Mouse (Mus musculus) liver, embryonic 16.5 days (tissue): Measurements from ENCODE around the gene Gigyf1. TPM values are rescaled to one million over a fixed set of nuclear protein-coding genes. Genes with fewer than 3 reads are reported as not detected.

ENCODE experiments used
- ATAC-seq: fragments of 200-750 bp; cut with Nextera tagmentation; 2 replicates; pipeline ENCODE4 v1.8.0; 2017; ENCODE audit warnings: low read depth, mild to moderate bottlenecking, moderate number of reproducible peaks, moderate library complexity
- H3K27ac ChIP-seq: fragments of 300-500 bp; sonication (generic); 2 replicates; pipeline ENCODE4 v1.5.1; 2014; ENCODE audit warnings: mild to moderate bottlenecking, low read length
- H3K27me3 ChIP-seq: fragments of 300-500 bp; sonication (generic); 2 replicates; pipeline ENCODE4 v1.6.1; 2014; ENCODE audit warnings: low read depth, low read length, mixed read lengths; ENCODE audit not compliant: control insufficient read depth, insufficient read depth
- H3K36me3 ChIP-seq: fragments of 300-500 bp; sonication (generic); 2 replicates; pipeline ENCODE4 v1.6.1; 2014; ENCODE audit warnings: mild to moderate bottlenecking; ENCODE audit not compliant: control insufficient read depth, insufficient read depth
- H3K4me1 ChIP-seq: fragments of 300-500 bp; sonication (generic); 2 replicates; pipeline ENCODE4 v1.6.1; 2014; ENCODE audit warnings: low read depth, low read length, mixed read lengths; ENCODE audit not compliant: control insufficient read depth
- H3K4me2 ChIP-seq: fragments of 300-500 bp; sonication (generic); 2 replicates; pipeline ENCODE4 v1.6.1; 2014; ENCODE audit warnings: low read depth, low read length, mixed read lengths
- H3K4me3 ChIP-seq: fragments of 300-500 bp; sonication (generic); 2 replicates; pipeline ENCODE4 v1.5.1; 2014; ENCODE audit warnings: low read depth, mild to moderate bottlenecking, low read length
- H3K9ac ChIP-seq: fragments of 300-500 bp; sonication (generic); 2 replicates; pipeline ENCODE4 v1.6.1; 2014; ENCODE audit warnings: low read depth, low read length
- H3K9me3 ChIP-seq: fragments of 300-500 bp; sonication (generic); replicated peaks from 2 replicates; pipeline ENCODE4 v1.6.1; 2016; ENCODE audit warnings: low read length; ENCODE audit not compliant: control insufficient read depth
- WGBS: fragments of 180-500 bp; shearing (Covaris S2); extraction: QIAGEN DNeasy Blood & Tissue Kit; methylation state at CpG from one replicate; pipeline ENCODE4 v1.1.7; 2014; ENCODE audit not compliant: insufficient replicate concordance; 5-methylcytosine and 5-hydroxymethylcytosine counted together
- polyA plus RNA-seq: library from polyadenylated mRNA; unstranded; fragments of >200 nt; fragmentation: Nextera tagmentation; extraction: Ambion mirVana; gene quantifications from 2 replicates; pipeline ENCODE4 v1.2.1, GENCODE M21; 2015

The Gigyf1 gene
- polyA plus RNA-seq, 1 experiment from 2014 or later = 3.1 TPM

DNA sequence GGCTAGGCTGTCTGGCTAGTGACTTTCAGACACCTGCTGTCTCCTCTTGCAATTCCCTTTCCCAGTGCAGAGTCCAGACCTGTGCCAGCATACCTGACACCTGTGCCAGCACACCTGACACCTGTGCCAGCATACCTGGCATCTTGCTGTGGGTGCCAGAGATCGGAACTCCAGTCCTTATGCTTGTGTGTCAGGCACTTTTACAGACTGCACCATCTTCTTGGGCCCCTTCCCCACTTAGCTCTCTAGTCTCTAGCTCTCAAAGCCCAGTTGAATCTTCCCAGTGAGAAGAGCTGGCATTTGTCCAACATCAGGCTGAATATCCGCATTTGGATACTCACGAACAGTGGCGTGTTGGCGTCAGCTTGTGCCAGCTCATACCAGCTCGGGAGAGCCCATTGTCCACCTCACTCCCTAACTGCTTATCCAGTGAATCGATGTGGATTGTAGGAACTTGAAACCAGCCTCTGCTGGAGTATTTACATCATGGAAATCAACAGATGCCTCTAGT lies 21.0 kb downstream of the Gigyf1 start:
- H3K27ac ChIP-seq = no peak overlapping the region
- no peaks in the 10 kb centered on the region for H3K4me1 ChIP-seq
- WGBS = 65% methylated on average over 7 of the region's 7 CpGs

DNA sequence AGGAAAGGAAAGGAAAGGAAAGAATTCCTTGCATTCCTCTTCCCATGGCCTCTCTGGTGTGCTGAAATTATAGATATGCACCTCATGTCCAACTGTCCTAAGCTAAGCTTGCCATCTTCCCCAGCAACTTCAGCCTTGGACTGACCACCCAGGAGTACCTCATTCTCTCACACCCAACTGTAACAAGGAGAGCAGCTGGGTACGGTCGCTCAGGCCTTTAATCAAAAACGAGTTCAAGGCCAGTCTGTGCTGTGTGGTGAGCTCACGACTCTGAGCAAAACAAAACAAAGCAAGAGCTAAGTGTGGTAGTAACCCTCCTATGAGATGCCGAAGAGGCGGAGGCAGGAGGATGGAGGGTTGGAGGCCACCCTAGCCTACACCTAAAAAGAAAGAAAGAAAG lies 22.6 kb downstream of the Gigyf1 start:
- Histone ChIP-seq H3K27me3 (no peaks in the 10 kb centered on the region), H3K36me3 (no peaks in the 10 kb centered on the region), H3K9me3 (no peaks in the 10 kb centered on the region), H3K4me1 (no peaks in the 10 kb centered on the region), H3K4me3 (no peak overlapping the region), H3K9ac (no peak overlapping the region), H3K4me2 (no peak overlapping the region), H3K27ac (no peak overlapping the region)
- no peak for ATAC-seq
- WGBS = 62% methylated on average over 6 of the region's 6 CpGs

More for the DNA sequence above, 21.0 kb downstream of the Gigyf1 start:
- Histone ChIP-seq H3K27me3 (no peaks in the 10 kb centered on the region), H3K4me3 (no peak overlapping the region), H3K9me3 (no peaks in the 10 kb centered on the region), H3K4me2 (no peak overlapping the region), H3K9ac (no peak overlapping the region), H3K36me3 (no peaks in the 10 kb centered on the region)
- ATAC-seq = no peak

DNA sequence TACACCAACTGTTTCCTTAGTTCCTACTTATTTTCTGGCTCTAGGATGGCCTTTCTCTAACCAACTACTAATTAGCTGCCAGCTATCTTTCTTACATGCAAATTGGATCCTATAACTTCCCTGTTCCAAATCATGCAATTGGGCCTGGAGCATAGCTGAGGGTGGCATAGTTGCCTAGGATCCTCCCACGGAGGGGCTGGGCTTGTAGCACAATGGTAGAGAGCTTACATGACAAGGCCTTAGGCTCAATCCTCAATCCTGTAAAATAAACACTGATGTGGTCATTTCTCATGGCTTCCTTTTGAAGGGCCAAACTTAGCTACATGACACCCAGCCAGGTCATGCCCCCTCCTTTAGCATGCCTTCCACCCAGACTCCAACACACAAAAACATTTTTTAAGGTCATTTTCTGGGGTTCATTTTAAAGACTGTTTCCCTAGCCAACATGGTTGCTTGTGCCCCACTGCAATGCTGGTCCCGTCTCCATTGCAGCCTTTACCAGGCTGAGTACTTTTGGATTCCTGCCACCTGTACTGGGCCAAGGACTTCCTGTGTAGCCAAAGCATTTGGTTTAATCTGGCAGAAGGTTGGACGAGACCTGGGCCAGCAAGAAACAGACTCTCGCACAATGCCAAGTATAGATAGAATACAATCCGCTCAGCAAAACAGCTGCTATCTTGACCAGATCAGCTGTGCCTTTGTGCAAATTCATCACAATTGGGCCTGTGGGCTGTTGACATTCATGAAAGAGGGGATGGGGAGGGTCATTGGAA lies 23.6 kb downstream of the Gigyf1 start:
- H3K4me1 ChIP-seq = no peaks in the 10 kb centered on the region
- ATAC-seq = no peak

DNA sequence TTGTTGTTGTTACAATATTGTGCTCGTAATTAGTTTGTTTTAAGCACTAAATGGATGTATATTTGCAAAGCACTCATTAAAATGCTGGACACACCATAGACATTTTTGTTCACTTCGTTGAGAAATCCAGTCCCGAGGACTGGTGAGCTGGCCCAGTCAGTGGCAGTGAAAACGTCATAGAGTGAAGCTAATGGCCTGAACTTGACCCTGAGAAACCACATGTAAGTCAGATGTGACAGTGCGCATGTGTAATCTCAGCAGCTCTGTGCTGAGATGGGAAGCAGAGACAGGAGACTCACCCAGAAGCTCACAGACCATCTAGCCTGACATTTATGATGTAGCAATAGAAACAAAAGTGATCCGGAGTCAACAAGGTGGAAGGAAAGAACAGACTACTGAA lies 26.6 kb downstream of the Gigyf1 start:
- Histone ChIP-seq H3K9ac (no peak overlapping the region), H3K4me1 (no peaks in the 10 kb centered on the region), H3K4me3 (no peak overlapping the region), H3K9me3 (no peaks in the 10 kb centered on the region), H3K4me2 (no peak overlapping the region), H3K27me3 (no peaks in the 10 kb centered on the region), H3K36me3 (no peaks in the 10 kb centered on the region), H3K27ac (no peak overlapping the region)
- ATAC-seq = no peak
- 52% methylated on average over 6 of the region's 6 CpGs for WGBS

More for the DNA sequence above, 23.6 kb downstream of the Gigyf1 start:
- H3K9me3 ChIP-seq = no peaks in the 10 kb centered on the region
- H3K27me3 ChIP-seq = no peaks in the 10 kb centered on the region
- H3K27ac ChIP-seq = no peak overlapping the region
- H3K36me3 ChIP-seq = no peaks in the 10 kb centered on the region
- H3K9ac ChIP-seq = no peak overlapping the region
- 57% methylated on average over 5 of the region's 5 CpGs for WGBS
- H3K4me3 ChIP-seq = no peak overlapping the region
- no peak overlapping the region for H3K4me2 ChIP-seq

DNA sequence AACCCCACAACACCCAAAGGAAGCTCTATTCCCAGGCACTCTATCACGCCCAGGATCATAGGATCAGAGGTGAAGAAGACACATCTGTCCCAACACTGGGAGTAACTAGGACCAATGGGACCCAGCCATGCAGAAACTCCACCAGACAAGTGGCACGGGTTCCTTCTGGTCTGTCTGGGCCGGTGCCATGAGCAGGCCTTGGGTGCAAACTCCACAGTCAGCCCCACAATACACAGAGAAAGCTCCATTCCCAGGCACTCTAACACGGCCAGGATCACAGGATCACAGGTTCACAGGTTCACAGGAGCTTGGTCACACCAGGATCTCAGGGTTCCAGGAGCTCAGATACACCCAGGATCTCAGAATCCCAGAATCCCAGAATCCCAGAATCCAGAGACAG lies 27.2 kb downstream of the Gigyf1 start:
- no peaks in the 10 kb centered on the region for H3K4me1 ChIP-seq
- no peaks in the 10 kb centered on the region for H3K9me3 ChIP-seq
- no peak overlapping the region for H3K4me2 ChIP-seq
- no peak overlapping the region for H3K4me3 ChIP-seq
- no peaks in the 10 kb centered on the region for H3K27me3 ChIP-seq
- H3K36me3 ChIP-seq = no peaks in the 10 kb centered on the region
- H3K27ac ChIP-seq = no peak overlapping the region
- no peak overlapping the region for H3K9ac ChIP-seq
- ATAC-seq = no peak
- WGBS = 58% methylated on average over 4 of the region's 4 CpGs

GRCm38 (mm10) chr5:137549840-137550239 lies 31.5 kb downstream of the Gigyf1 start:
- WGBS = 66% methylated on average over 2 of the region's 2 CpGs
- H3K4me1 ChIP-seq = peaks cover 2% of the 10 kb centered on the region; the same call in 1 of the 2 replicates
- H3K27me3 ChIP-seq = peaks cover 11% of the 10 kb centered on the region
- no peaks in the 10 kb centered on the region for H3K36me3 ChIP-seq
- H3K27ac ChIP-seq = no peak overlapping the region
- H3K9me3 ChIP-seq = no peaks in the 10 kb centered on the region
- no peak overlapping the region for H3K4me2 ChIP-seq
- H3K4me3 ChIP-seq = no peak overlapping the region
- H3K9ac ChIP-seq = no peak overlapping the region
- no peak for ATAC-seq

GRCm38 (mm10) chr5:137551119-137551518 lies 32.8 kb downstream of the Gigyf1 start:
- peaks cover 2% of the 10 kb centered on the region; the same call in 1 of the 2 replicates for H3K4me1 ChIP-seq
- no peak overlapping the region for H3K4me3 ChIP-seq
- H3K27ac ChIP-seq = no peak overlapping the region
- no peaks in the 10 kb centered on the region for H3K36me3 ChIP-seq
- H3K9me3 ChIP-seq = no peaks in the 10 kb centered on the region
- H3K27me3 ChIP-seq = peaks cover 11% of the 10 kb centered on the region
- 63% methylated on average over 5 of the region's 5 CpGs for WGBS
- no peak overlapping the region for H3K9ac ChIP-seq
- no peak overlapping the region for H3K4me2 ChIP-seq
- ATAC-seq = no peak

DNA sequence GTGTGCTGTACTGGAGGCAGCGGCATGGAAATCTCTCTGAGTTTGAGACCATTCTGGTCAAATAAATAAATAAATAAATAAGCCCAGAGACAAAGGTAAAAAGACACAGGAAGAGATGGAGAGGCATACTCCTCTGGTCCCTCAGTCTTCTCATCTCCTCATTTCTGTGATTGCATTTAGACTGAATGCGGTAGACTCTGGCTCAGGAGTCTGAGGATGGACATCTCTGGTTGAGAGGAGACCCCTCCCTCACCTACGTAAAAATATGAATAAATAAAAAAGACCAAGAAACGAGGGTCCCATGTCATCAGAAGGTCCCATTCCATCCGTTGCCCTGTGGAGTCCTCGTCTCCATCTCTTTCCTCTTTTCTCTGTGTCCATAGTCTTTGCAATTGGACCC lies 34.7 kb downstream of the Gigyf1 start:
- Histone ChIP-seq H3K9ac (no peak overlapping the region), H3K36me3 (no peaks in the 10 kb centered on the region), H3K9me3 (no peaks in the 10 kb centered on the region), H3K4me3 (no peak overlapping the region), H3K4me2 (peak overlapping the region; percentile 30), H3K4me1 (peaks cover 2% of the 10 kb centered on the region; the same call in 1 of the 2 replicates), H3K27me3 (peaks cover 11% of the 10 kb centered on the region), H3K27ac (no peak overlapping the region)
- 22% methylated on average over 6 of the region's 6 CpGs for WGBS
- ATAC-seq = no peak

GRCm38 (mm10) chr5:137553411-137553837 lies 35.1 kb downstream of the Gigyf1 start, which contains the start of gene Actl6b:
Gene Actl6b, plus strand, starts transcription at chr5:137553517.
- ATAC-seq = peak; percentile 66
- H3K27me3 ChIP-seq = peaks cover 11% of the 10 kb centered on the region

More at GRCm38 (mm10) chr5:137553411-137553837, 35.1 kb downstream of the Gigyf1 start, which contains the start of gene Actl6b:
- Histone ChIP-seq H3K9me3 (no peaks in the 10 kb centered on the region), H3K4me2 (peak within 1 kb of the TSS; percentile 30), H3K4me1 (peaks cover 2% of the 10 kb centered on the region; the same call in 1 of the 2 replicates), H3K9ac (no peak within 1 kb of the TSS), H3K4me3 (no peak within 1 kb of the TSS), H3K36me3 (no peaks in the 10 kb centered on the region), H3K27ac (no peak within 1 kb of the TSS)
- 1% methylated on average over 37 of the region's 37 CpGs for WGBS
